In genomic region chr2:142584851-142585737, GRCm38 (mm10) we compare ENCODE assay signal across 21 mouse cellular contexts.
DNase-seq lines count a peak whose midpoint lies in the region; ATAC-seq and TF ChIP-seq lines count a peak whose summit lies in the region.
"Had no signal": no experiment of that assay in that cellular context is flagged by ENCODE, and none has a peak within 500 bp of the region (broad histone marks: within the 10 kb centered on the region; RNA-seq: fewer than 3 reads in every experiment).

No protein-coding gene starts in this region.

- H3K4me2 ChIP-seq in kidney, embryonic 15.5 days = no peak overlapping the region
- H3K4me2 ChIP-seq in stomach, embryonic 16.5 days (ENCODE audit: low read depth, low read length) = no peak overlapping the region
- no peak overlapping the region for H3K4me2 ChIP-seq in stomach, postnatal 0 days (replicated peaks; ENCODE audit: low read depth)
- peak overlapping the region; percentile 35 for H3K4me2 ChIP-seq in intestine, postnatal 0 days (replicated peaks; ENCODE audit: low read depth)
- H3K4me2 ChIP-seq: embryonic facial prominence, embryonic 15.5 days; heart, embryonic 13.5 days had no signal

- no peak overlapping the region for H3K4me3 ChIP-seq in kidney, embryonic 15.5 days (replicated peaks)
- no peak overlapping the region for H3K4me3 ChIP-seq in stomach, embryonic 16.5 days (replicated peaks; ENCODE audit: low read length)
- no peak overlapping the region for H3K4me3 ChIP-seq in stomach, postnatal 0 days (ENCODE audit: low read depth, low read length)
- no peak overlapping the region for H3K4me3 ChIP-seq in intestine, postnatal 0 days (ENCODE audit: low read depth, low read length)
- H3K4me3 ChIP-seq: embryonic facial prominence, embryonic 15.5 days; erythroblast, embryonic 14.5 days; forebrain, embryonic 10.5 days; heart, embryonic 13.5 days had no signal

- ATAC-seq in kidney, embryonic 15.5 days (replicated peaks; ENCODE audit: low FRiP score) = peak; percentile 54; the same call in 1 of the 2 replicates
- 0 out of 2 replicates have a peak, but pooled peaks have one; percentile 17 for ATAC-seq in stomach, embryonic 16.5 days (ENCODE audit: insufficient read depth, low FRiP score)
- no peak for ATAC-seq in stomach, postnatal 0 days (ENCODE audit: low FRiP score, low TSS enrichment)
- peak; percentile 81 for ATAC-seq in intestine, postnatal 0 days
- ATAC-seq: forebrain, embryonic 14.5 days had no signal

- no peak overlapping the region for H3K9ac ChIP-seq in kidney, embryonic 15.5 days
- H3K9ac ChIP-seq in stomach, embryonic 16.5 days (ENCODE audit: low read length) = no peak overlapping the region
- H3K9ac ChIP-seq in stomach, postnatal 0 days (ENCODE audit: low read length) = no peak overlapping the region
- H3K9ac ChIP-seq in intestine, postnatal 0 days (ENCODE audit: low read depth, low read length) = no peak overlapping the region
- H3K9ac ChIP-seq: embryonic facial prominence, embryonic 15.5 days; heart, embryonic 13.5 days had no signal

- no peaks in the 10 kb centered on the region for H3K27me3 ChIP-seq in kidney, embryonic 15.5 days
- no peaks in the 10 kb centered on the region for H3K27me3 ChIP-seq in stomach, embryonic 16.5 days (ENCODE audit: control insufficient read depth, insufficient read depth, low read length)
- no peaks in the 10 kb centered on the region for H3K27me3 ChIP-seq in stomach, postnatal 0 days (ENCODE audit: control insufficient read depth, insufficient read depth, low read length)
- no peaks in the 10 kb centered on the region for H3K27me3 ChIP-seq in intestine, postnatal 0 days (replicated peaks; ENCODE audit: control insufficient read depth, insufficient read depth, low read length)
- H3K27me3 ChIP-seq: CH12.LX; embryonic facial prominence, embryonic 15.5 days; heart, embryonic 13.5 days had no signal

- H3K27ac ChIP-seq in kidney, embryonic 15.5 days = peak overlapping the region; percentile 42
- no peak overlapping the region for H3K27ac ChIP-seq in stomach, embryonic 16.5 days (ENCODE audit: low read length)
- no peak overlapping the region for H3K27ac ChIP-seq in stomach, postnatal 0 days (replicated peaks)
- no peak overlapping the region; the same call in 1 of the 2 replicates for H3K27ac ChIP-seq in intestine, postnatal 0 days (ENCODE audit: low read depth, low read length)
- H3K27ac ChIP-seq: embryonic facial prominence, embryonic 15.5 days; forebrain, embryonic 10.5 days; heart, embryonic 13.5 days had no signal

- TF ChIP-seq EP300 in stomach, postnatal 0 days (optimal IDR thresholded peaks at IDR 0.05) = no peak

- no peak for DNase-seq in kidney, adult 18-20 months
- no peak for DNase-seq in stomach, postnatal 0 days (ENCODE audit: low spot score)
- DNase-seq in testis, postnatal 10 days (ENCODE audit: low spot score) = no peak
- DNase-seq in left cerebral cortex, adult 11 months (ENCODE audit: low spot score) = no peak
- DNase-seq: adrenal gland, adult 2 months; adrenal gland, postnatal 25 days; cerebellum, adult 8-10 months; cerebellum, postnatal 14 days; embryo, embryonic 11 days; gastrocnemius, postnatal 36 days; heart, adult 11 months; heart, postnatal 36 days had no signal

- no peaks in the 10 kb centered on the region for H3K9me3 ChIP-seq in kidney, embryonic 15.5 days (replicated peaks)
- H3K9me3 ChIP-seq in stomach, embryonic 16.5 days (replicated peaks; ENCODE audit: control insufficient read depth, low read length) = no peaks in the 10 kb centered on the region
- H3K9me3 ChIP-seq in stomach, postnatal 0 days (ENCODE audit: control insufficient read depth, low read length) = no peaks in the 10 kb centered on the region
- no peaks in the 10 kb centered on the region for H3K9me3 ChIP-seq in intestine, postnatal 0 days (ENCODE audit: control insufficient read depth)
- H3K9me3 ChIP-seq: embryonic facial prominence, embryonic 15.5 days; forebrain, embryonic 10.5 days; heart, embryonic 13.5 days had no signal

- peaks cover 16% of the 10 kb centered on the region for H3K4me1 ChIP-seq in kidney, embryonic 15.5 days
- H3K4me1 ChIP-seq in stomach, embryonic 16.5 days (ENCODE audit: control insufficient read depth, insufficient read depth, low read length) = no peaks in the 10 kb centered on the region
- H3K4me1 ChIP-seq in stomach, postnatal 0 days (replicated peaks; ENCODE audit: control insufficient read depth, insufficient read depth) = no peaks in the 10 kb centered on the region
- no peaks in the 10 kb centered on the region for H3K4me1 ChIP-seq in intestine, postnatal 0 days (replicated peaks; ENCODE audit: control insufficient read depth, insufficient read depth, low read length)

- no peaks in the 10 kb centered on the region for H3K36me3 ChIP-seq in kidney, embryonic 15.5 days
- H3K36me3 ChIP-seq in stomach, embryonic 16.5 days (ENCODE audit: control insufficient read depth, insufficient read depth, low read length) = no peaks in the 10 kb centered on the region
- no peaks in the 10 kb centered on the region for H3K36me3 ChIP-seq in stomach, postnatal 0 days (ENCODE audit: control insufficient read depth, insufficient read depth, low read length)
- no peaks in the 10 kb centered on the region for H3K36me3 ChIP-seq in intestine, postnatal 0 days (ENCODE audit: control insufficient read depth, insufficient read depth)
- H3K36me3 ChIP-seq: embryonic facial prominence, embryonic 15.5 days; forebrain, embryonic 10.5 days; heart, embryonic 13.5 days had no signal

- 69% methylated on average over 11 of the region's 11 CpGs for WGBS in kidney, embryonic 15.5 days
- WGBS in stomach, embryonic 16.5 days = 63% methylated on average over 11 of the region's 11 CpGs
- 58% methylated on average over 11 of the region's 11 CpGs for WGBS in stomach, postnatal 0 days
- WGBS in intestine, postnatal 0 days = 44% methylated on average over 11 of the region's 11 CpGs

- TF ChIP-seq CTCF in stomach, postnatal 0 days (IDR thresholded peaks at IDR 0.05; ENCODE audit: low read depth) = no peak
- no peak for TF ChIP-seq CTCF in intestine, postnatal 0 days (IDR thresholded peaks at IDR 0.05; ENCODE audit: low read depth)
